Mouse (Mus musculus): ENCODE measurements at regions not wholly inside any gene's neighbourhood (a gene's known extent, or its start where the extent isn't known, plus 50 kb on each side); places are given as distances from the start of the nearest gene placed in this dataset.

- Histone ChIP-seq H3K9me3 (replicated peaks; ENCODE audit: insufficient read depth, low read length) (no peaks in the 10 kb centered on the region), H3K27ac (ENCODE audit: control insufficient read depth, low read depth, low read length) (no peak overlapping the region), H3K4me3 (ENCODE audit: control insufficient read depth in 1 of 2, insufficient read depth in 1 of 2, low read depth in 2 of 2, low read length in 2 of 2) (no peak overlapping the region), H3K36me3 (ENCODE audit: control insufficient read depth in 1 of 2, insufficient read depth in 2 of 2, low read length in 2 of 2) (no peaks in the 10 kb centered on the region), H3K79me2 (ENCODE audit: control insufficient read depth, insufficient read depth, low read length, poor library complexity) (no peaks in the 10 kb centered on the region), H3K9ac (ENCODE audit: control insufficient read depth, low read depth, low read length, poor library complexity, severe bottlenecking) (no peak overlapping the region), H3K4me1 (ENCODE audit: control insufficient read depth in 1 of 2, insufficient read depth in 2 of 2, low read length in 2 of 2) (no peaks in the 10 kb centered on the region), H3K27me3 (ENCODE audit: control insufficient read depth in 1 of 2, insufficient read depth in 2 of 2, low read length in 2 of 2) (no peaks in the 10 kb centered on the region)
- TF ChIP-seq MYC (IDR thresholded peaks at IDR 0.05; ENCODE audit: low read depth, low read length) (no peak), CHD2 (IDR thresholded peaks at IDR 0.05; ENCODE audit: low read length) (no peak), NELFE (IDR thresholded peaks at IDR 0.05; ENCODE audit: low read depth, low read length) (no peak), MXI1 (IDR thresholded peaks at IDR 0.05; ENCODE audit: low read depth, low read length) (no peak), E2F4 (IDR thresholded peaks at IDR 0.05; ENCODE audit: borderline replicate concordance, low read depth, low read length) (no peak), USF1 (IDR thresholded peaks at IDR 0.05; ENCODE audit: low read depth, low read length) (no peak), CHD1 (IDR thresholded peaks at IDR 0.05; ENCODE audit: low read depth, low read length) (no peak), EP300 (IDR thresholded peaks at IDR 0.05; ENCODE audit: low read depth in 1 of 2, low read length in 2 of 2) (no peak), ELF1 (IDR thresholded peaks at IDR 0.05; ENCODE audit: low read depth, low read length) (no peak), SIN3A (IDR thresholded peaks at IDR 0.05; ENCODE audit: low read length) (no peak), POLR2A (IDR thresholded peaks at IDR 0.05; ENCODE audit: control insufficient read depth in 1 of 2, insufficient read depth in 1 of 2, low read depth in 1 of 2, low read length in 2 of 2, poor library complexity in 1 of 2) (no peak), ZC3H11A (IDR thresholded peaks at IDR 0.05; ENCODE audit: low read depth, low read length) (no peak), GABPA (IDR thresholded peaks at IDR 0.05; ENCODE audit: low read depth, low read length) (no peak), BHLHE40 (IDR thresholded peaks at IDR 0.05; ENCODE audit: borderline replicate concordance, low read depth, low read length) (no peak), USF2 (IDR thresholded peaks at IDR 0.05; ENCODE audit: borderline replicate concordance in 1 of 2, insufficient read depth in 1 of 2, low read depth in 1 of 2, low read length in 2 of 2) (no peak), MEF2A (IDR thresholded peaks at IDR 0.05; ENCODE audit: extremely low read depth, insufficient replicate concordance, low read depth, low read length, poor library complexity, severe bottlenecking) (no peak), MYB (IDR thresholded peaks at IDR 0.05; ENCODE audit: low read depth, low read length) (no peak), KAT2A (conservative IDR thresholded peaks at IDR 0.05; ENCODE audit: low read depth, low read length) (no peak), TCF12 (IDR thresholded peaks at IDR 0.05; ENCODE audit: low read depth, low read length) (no peak)
- no peak for DNase-seq (ENCODE audit: low read depth, low spot score)
Measured at GRCm38 (mm10) chr1:45619008-45619407, 115.9 kb upstream of the Col5a2 start.

- no peak for DNase-seq (ENCODE audit: low read depth, low spot score)
- H3K4me3 ChIP-seq (ENCODE audit: control insufficient read depth in 1 of 2, insufficient read depth in 1 of 2, low read depth in 2 of 2, low read length in 2 of 2) = no peak overlapping the region
Measured at GRCm38 (mm10) chr1:45625921-45626320, 122.8 kb upstream of the Col5a2 start.

More at GRCm38 (mm10) chr1:45625921-45626320, 122.8 kb upstream of the Col5a2 start:
- no peaks in the 10 kb centered on the region for H3K36me3 ChIP-seq (ENCODE audit: control insufficient read depth in 1 of 2, insufficient read depth in 2 of 2, low read length in 2 of 2)
- H3K9me3 ChIP-seq (replicated peaks; ENCODE audit: insufficient read depth, low read length) = no peaks in the 10 kb centered on the region
- H3K27ac ChIP-seq (ENCODE audit: control insufficient read depth, low read depth, low read length) = no peak overlapping the region
- no peaks in the 10 kb centered on the region for H3K79me2 ChIP-seq (ENCODE audit: control insufficient read depth, insufficient read depth, low read length, poor library complexity)
- H3K4me1 ChIP-seq (ENCODE audit: control insufficient read depth in 1 of 2, insufficient read depth in 2 of 2, low read length in 2 of 2) = no peaks in the 10 kb centered on the region
- H3K9ac ChIP-seq (ENCODE audit: control insufficient read depth, low read depth, low read length, poor library complexity, severe bottlenecking) = no peak overlapping the region
- H3K27me3 ChIP-seq (ENCODE audit: control insufficient read depth in 1 of 2, insufficient read depth in 2 of 2, low read length in 2 of 2) = no peaks in the 10 kb centered on the region
- TF ChIP-seq USF1 (IDR thresholded peaks at IDR 0.05; ENCODE audit: low read depth, low read length) (no peak), MAFK (IDR thresholded peaks at IDR 0.05; ENCODE audit: borderline replicate concordance, low read depth, low read length) (no peak), ELF1 (IDR thresholded peaks at IDR 0.05; ENCODE audit: low read depth, low read length) (no peak), MAX (IDR thresholded peaks at IDR 0.05; ENCODE audit: low read length) (no peak), ZKSCAN1 (IDR thresholded peaks at IDR 0.05; ENCODE audit: low read depth, low read length) (no peak), MEF2A (IDR thresholded peaks at IDR 0.05; ENCODE audit: extremely low read depth, insufficient replicate concordance, low read depth, low read length, poor library complexity, severe bottlenecking) (no peak), TCF12 (IDR thresholded peaks at IDR 0.05; ENCODE audit: low read depth, low read length) (no peak), KAT2A (conservative IDR thresholded peaks at IDR 0.05; ENCODE audit: low read depth, low read length) (no peak), ZC3H11A (IDR thresholded peaks at IDR 0.05; ENCODE audit: low read depth, low read length) (no peak), ZNF384 (IDR thresholded peaks at IDR 0.05; ENCODE audit: low read depth, low read length) (no peak), RCOR1 (IDR thresholded peaks at IDR 0.05; ENCODE audit: low read depth, low read length) (no peak), GABPA (IDR thresholded peaks at IDR 0.05; ENCODE audit: low read depth, low read length) (no peak)

Data from MEL (cell line).